22 mouse cellular contexts compared by ENCODE assay signal in the genomic region with DNA sequence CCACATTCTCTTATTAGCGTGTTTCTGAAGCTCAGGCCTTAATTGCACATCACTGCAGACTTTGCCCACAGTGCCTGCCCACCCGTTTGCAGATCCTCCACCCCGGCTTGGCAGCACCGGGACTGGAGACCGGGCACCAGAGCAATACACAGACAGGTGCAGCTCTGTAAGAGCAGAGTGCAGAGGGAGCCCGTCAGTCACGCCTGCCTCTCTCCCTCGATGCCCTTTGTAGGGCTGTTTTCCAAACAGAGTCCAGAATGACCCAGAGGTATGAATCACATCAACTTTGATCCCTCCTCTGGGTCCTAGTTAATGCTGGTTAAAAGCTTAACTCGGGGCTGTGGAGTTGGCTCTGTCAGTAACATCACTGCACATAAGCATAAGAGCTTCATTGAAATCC.
A peak's percentile ranks its signal among the peaks of the same experiment; 100 is the strongest.
DNase-seq lines count a peak whose midpoint lies in the region; ATAC-seq and TF ChIP-seq lines count a peak whose summit lies in the region.
"Had no signal": no experiment of that assay in that cellular context is flagged by ENCODE, and none has a peak within 500 bp of the region (broad histone marks: within the 10 kb centered on the region; RNA-seq: fewer than 3 reads in every experiment).

No protein-coding gene starts in this region.

- no peaks in the 10 kb centered on the region for H3K36me3 ChIP-seq in hindbrain, embryonic 13.5 days
- no peaks in the 10 kb centered on the region for H3K36me3 ChIP-seq in hindbrain, postnatal 0 days (ENCODE audit: insufficient read depth, low read length)
- H3K36me3 ChIP-seq in neural tube, embryonic 14.5 days (ENCODE audit: control insufficient read depth, insufficient read depth, low read length) = no peaks in the 10 kb centered on the region
- H3K36me3 ChIP-seq: heart, embryonic 15.5 days; liver, embryonic 13.5 days; neural tube, embryonic 12.5 days; stomach, embryonic 15.5 days had no signal

- no peaks in the 10 kb centered on the region for H3K9me3 ChIP-seq in hindbrain, embryonic 13.5 days
- H3K9me3 ChIP-seq in hindbrain, postnatal 0 days (ENCODE audit: low read length) = no peaks in the 10 kb centered on the region
- H3K9me3 ChIP-seq in neural tube, embryonic 14.5 days (ENCODE audit: control insufficient read depth, low read length) = no peaks in the 10 kb centered on the region
- H3K9me3 ChIP-seq: heart, embryonic 15.5 days; liver, embryonic 13.5 days; neural tube, embryonic 12.5 days; stomach, embryonic 15.5 days had no signal

- H3K4me1 ChIP-seq in hindbrain, embryonic 13.5 days (replicated peaks) = peaks cover 28% of the 10 kb centered on the region
- peaks cover 8% of the 10 kb centered on the region; the same call in 1 of the 2 replicates for H3K4me1 ChIP-seq in hindbrain, postnatal 0 days (ENCODE audit: insufficient read depth, low read length)
- peaks cover 25% of the 10 kb centered on the region; the same call in 1 of the 2 replicates for H3K4me1 ChIP-seq in neural tube, embryonic 14.5 days (ENCODE audit: control insufficient read depth, insufficient read depth, low read length)
- H3K4me1 ChIP-seq: liver, embryonic 13.5 days; stomach, embryonic 15.5 days had no signal

- H3K27me3 ChIP-seq in hindbrain, embryonic 13.5 days = peaks cover 30% of the 10 kb centered on the region
- no peaks in the 10 kb centered on the region; the same call in 1 of the 2 replicates for H3K27me3 ChIP-seq in hindbrain, postnatal 0 days (ENCODE audit: insufficient read depth, low read length)
- 0 out of 2 replicates have a peak, but pooled peaks cover 2% of the 10 kb centered on the region for H3K27me3 ChIP-seq in neural tube, embryonic 14.5 days (ENCODE audit: control insufficient read depth, insufficient read depth, low read length)

- no peak for ATAC-seq in hindbrain, embryonic 13.5 days (ENCODE audit: low FRiP score)
- ATAC-seq in hindbrain, postnatal 0 days = no peak
- no peak for ATAC-seq in neural tube, embryonic 14.5 days (ENCODE audit: low read depth)
- no peak for ATAC-seq in activated CD4-positive, CD25-positive, alpha-beta regulatory T cell, adult 4 months
- ATAC-seq: forebrain, embryonic 14.5 days had no signal

- H3K27ac ChIP-seq in hindbrain, embryonic 13.5 days = peak overlapping the region; percentile 60
- H3K27ac ChIP-seq in hindbrain, postnatal 0 days = no peak overlapping the region
- peak overlapping the region; percentile 34; the same call in 1 of the 2 replicates for H3K27ac ChIP-seq in neural tube, embryonic 14.5 days (ENCODE audit: low read depth, low read length)
- H3K27ac ChIP-seq: gastrocnemius, adult 2 months; heart, embryonic 15.5 days; kidney, postnatal 0 days; left cerebral cortex, adult 2 months; liver, embryonic 13.5 days; neural tube, embryonic 12.5 days; stomach, embryonic 15.5 days had no signal

- TF ChIP-seq CTCF in hindbrain, postnatal 0 days (IDR thresholded peaks at IDR 0.05; ENCODE audit: low read depth) = no peak

- WGBS in hindbrain, embryonic 13.5 days = 59% methylated on average over 9 of the region's 9 CpGs
- WGBS in hindbrain, postnatal 0 days = 50% methylated on average over 9 of the region's 9 CpGs
- WGBS in neural tube, embryonic 14.5 days = 43% methylated on average over 9 of the region's 9 CpGs

- no peak for DNase-seq in hindbrain, postnatal 0 days (ENCODE audit: low spot score)
- DNase-seq in kidney, adult 8-10 months = peak; percentile 25 to 27
- no peak for DNase-seq in kidney, postnatal 4 days
- peak; percentile 6 to 51 for DNase-seq in kidney, postnatal 25 days
- DNase-seq: adrenal gland, postnatal 14 days; cerebellum, adult 8-10 months; gastrocnemius, adult 2 months; heart, postnatal 36 days; layer of hippocampus, adult 9-11 months; liver, embryonic 13.5 days; lung, embryonic 14.5 days; right cerebral cortex, adult 18-20 months; thymus, postnatal 25 days had no signal

- H3K4me2 ChIP-seq in hindbrain, embryonic 13.5 days = no peak overlapping the region
- H3K4me2 ChIP-seq in hindbrain, postnatal 0 days (ENCODE audit: low read depth, low read length) = no peak overlapping the region
- no peak overlapping the region for H3K4me2 ChIP-seq in neural tube, embryonic 14.5 days (ENCODE audit: low read depth, low read length)
- H3K4me2 ChIP-seq: heart, embryonic 15.5 days; liver, embryonic 13.5 days; lung, embryonic 14.5 days; neural tube, embryonic 12.5 days; stomach, embryonic 15.5 days had no signal

- H3K4me3 ChIP-seq in hindbrain, embryonic 13.5 days = no peak overlapping the region
- H3K4me3 ChIP-seq in hindbrain, postnatal 0 days (ENCODE audit: low read length) = no peak overlapping the region
- no peak overlapping the region for H3K4me3 ChIP-seq in neural tube, embryonic 14.5 days (ENCODE audit: low read depth, low read length)
- H3K4me3 ChIP-seq: gastrocnemius, adult 2 months; heart, embryonic 15.5 days; left cerebral cortex, adult 2 months; liver, embryonic 13.5 days; neural tube, embryonic 12.5 days; stomach, embryonic 15.5 days had no signal

- H3K9ac ChIP-seq in hindbrain, embryonic 13.5 days = no peak overlapping the region
- H3K9ac ChIP-seq in hindbrain, postnatal 0 days (replicated peaks; ENCODE audit: low read length) = no peak overlapping the region
- H3K9ac ChIP-seq in neural tube, embryonic 14.5 days (replicated peaks; ENCODE audit: low read depth, low read length) = no peak overlapping the region
- H3K9ac ChIP-seq: heart, embryonic 15.5 days; liver, embryonic 13.5 days; lung, embryonic 14.5 days; neural tube, embryonic 12.5 days; stomach, embryonic 15.5 days had no signal

Comparison
In these comparisons a context has a peak if more than half of its experiments do, and no peak if none do; other contexts are left out.
1. DNase-seq: peak in kidney, adult 8-10 months (2 of 2) and kidney, postnatal 25 days (2 of 2); none in hindbrain, postnatal 0 days (single experiment) and kidney, postnatal 4 days (0 of 2).